Mouse (Mus musculus) G1E (cell line): ENCODE data around the gene Vwa3b. TPM values are rescaled to one million over a fixed set of nuclear protein-coding genes. Genes with fewer than 3 reads are reported as not detected.

ENCODE experiments used
- ATAC-seq: 2 replicates; pipeline ENCODE4 v1.8.0; 2016; ENCODE audit warnings: mild to moderate bottlenecking; ENCODE audit not compliant: insufficient number of reproducible peaks, poor library complexity, low FRiP score, severe bottlenecking; ENCODE audit errors: extremely low read depth
- DNase-seq: peaks from one replicate; pipeline ENCODE4 v3.0.0; 2012; ENCODE audit warnings: low spot score
- H3K27me3 ChIP-seq: 2 replicates; pipeline ENCODE4 v1.6.1; 2012; ENCODE audit warnings: mild to moderate bottlenecking, low read length, inconsistent platforms; ENCODE audit not compliant: insufficient read depth
- H3K36me3 ChIP-seq: replicated peaks from 2 replicates; pipeline ENCODE3; 2012; ENCODE audit warnings: mild to moderate bottlenecking, inconsistent platforms
- H3K4me1 ChIP-seq: 2 replicates; pipeline ENCODE4 v1.6.1; 2012; ENCODE audit warnings: low read depth, low read length, inconsistent platforms, mixed read lengths; ENCODE audit not compliant: insufficient read depth
- H3K4me3 ChIP-seq: 2 replicates; pipeline ENCODE4 v1.5.1; 2012; ENCODE audit warnings: low read depth, mild to moderate bottlenecking, inconsistent platforms, low read length, moderate library complexity, mixed read lengths
- H3K9me3 ChIP-seq: replicated peaks from 2 replicates; pipeline ENCODE4 v1.6.1; 2012; ENCODE audit warnings: inconsistent platforms
- CTCF ChIP-seq: IDR thresholded peaks from 2 replicates; pipeline ENCODE4 v1.5.1; 2012; ENCODE audit warnings: low read depth, low read length, inconsistent platforms, mixed read lengths
- GATA1 ChIP-seq: IDR thresholded peaks from 2 replicates; pipeline ENCODE4 v1.6.1; 2012; ENCODE audit warnings: borderline replicate concordance, low read length, inconsistent platforms, mixed read lengths
- GATA2 ChIP-seq: IDR thresholded peaks from 2 replicates; pipeline ENCODE4 v1.6.1; 2012; ENCODE audit warnings: low read depth, low read length, inconsistent platforms, borderline replicate concordance
- POLR2AphosphoS5 ChIP-seq: IDR thresholded peaks from 2 replicates; pipeline ENCODE4 v1.6.1; 2012; ENCODE audit warnings: low read depth, low read length, inconsistent platforms; ENCODE audit not compliant: insufficient replicate concordance
- TAL1 ChIP-seq: conservative IDR thresholded peaks from 2 replicates; pipeline ENCODE4 v1.6.1; 2012; ENCODE audit warnings: low read depth, low read length, inconsistent platforms, mixed read lengths
- polyA plus RNA-seq: library from polyadenylated mRNA; stranded (reverse); fragments of >175 nt; gene quantifications from 2 replicates; pipeline ENCODE4 v1.2.3, GENCODE M21; 2012
- total RNA-seq, 2 experiments: library from RNA; stranded (forward) in 1 of 2; stranded (reverse) in 1 of 2; fragments of 200-1000 nt in 1 of 2; fragments of >200 nt in 1 of 2; fragmentation: Nextera tagmentation in 1 of 2; gene quantifications; 2 replicates each; pipeline ENCODE4 v1.2.3; 2014 to 2017

The Vwa3b gene
- total and polyA plus RNA-seq, 3 experiments: 0.49 TPM; not detected in 2

GRCm38 (mm10) chr1:37222002-37222401, 195.6 kb downstream of the Vwa3b start:
- TF ChIP-seq POLR2AphosphoS5: no peak
- no peak for TF ChIP-seq TAL1
- H3K36me3 ChIP-seq: no peaks in the 10 kb centered on the region
- ATAC-seq (no peak), DNase-seq (no peak)
- no peaks in the 10 kb centered on the region for H3K4me1 ChIP-seq
- H3K4me3 ChIP-seq: no peak overlapping the region
- peaks cover 7% of the 10 kb centered on the region; the same call in 1 of the 2 replicates for H3K27me3 ChIP-seq
- no peaks in the 10 kb centered on the region for H3K9me3 ChIP-seq

- H3K4me1 ChIP-seq: no peaks in the 10 kb centered on the region
- TF ChIP-seq GATA1 (no peak), TAL1 (no peak), GATA2 (no peak), POLR2AphosphoS5 (no peak), CTCF (no peak)
- no peaks in the 10 kb centered on the region for H3K27me3 ChIP-seq
- no peak for ATAC-seq
- H3K36me3 ChIP-seq: no peaks in the 10 kb centered on the region
- no peak for DNase-seq
- H3K9me3 ChIP-seq: peaks cover 13% of the 10 kb centered on the region
- no peak overlapping the region for H3K4me3 ChIP-seq
Measured at GRCm38 (mm10) chr1:37230404-37230803, 204.0 kb downstream of the Vwa3b start.

GRCm38 (mm10) chr1:37231295-37231701, 204.9 kb downstream of the Vwa3b start:
- H3K9me3 ChIP-seq: peaks cover 13% of the 10 kb centered on the region

More at GRCm38 (mm10) chr1:37231295-37231701, 204.9 kb downstream of the Vwa3b start:
- H3K36me3 ChIP-seq: no peaks in the 10 kb centered on the region
- H3K4me1 ChIP-seq: no peaks in the 10 kb centered on the region
- no peak overlapping the region for H3K4me3 ChIP-seq
- no peak for DNase-seq
- no peak for ATAC-seq
- TF ChIP-seq GATA2 (no peak), CTCF (no peak), POLR2AphosphoS5 (no peak), GATA1 (no peak), TAL1 (no peak)
- no peaks in the 10 kb centered on the region for H3K27me3 ChIP-seq

Other genes starting within 250 kb of the Vwa3b start
- 298 and 313 TPM in 2 replicates for gene Tmem131, start 82.9 kb upstream of the Vwa3b start, total RNA-seq (2014; fragmentation: Nextera tagmentation)
- 50.2 and 51.0 TPM in 2 replicates for gene Tmem131, start 82.9 kb upstream of the Vwa3b start, total RNA-seq (2017)
- 98.2 and 108 TPM in 2 replicates for gene Tmem131, start 82.9 kb upstream of the Vwa3b start, polyA plus RNA-seq
- gene Cnga3, start 187.8 kb downstream of the Vwa3b start, total RNA-seq (2014; fragmentation: Nextera tagmentation): not detected in 2 replicates
- gene Cnga3, start 187.8 kb downstream of the Vwa3b start, total RNA-seq (2017): 0.11 and 0.35 TPM in 2 replicates
- gene Cnga3, start 187.8 kb downstream of the Vwa3b start, polyA plus RNA-seq: not detected in 2 replicates